Mouse (Mus musculus): ENCODE data around the gene Spsb2.

Gene Spsb2

DNA sequence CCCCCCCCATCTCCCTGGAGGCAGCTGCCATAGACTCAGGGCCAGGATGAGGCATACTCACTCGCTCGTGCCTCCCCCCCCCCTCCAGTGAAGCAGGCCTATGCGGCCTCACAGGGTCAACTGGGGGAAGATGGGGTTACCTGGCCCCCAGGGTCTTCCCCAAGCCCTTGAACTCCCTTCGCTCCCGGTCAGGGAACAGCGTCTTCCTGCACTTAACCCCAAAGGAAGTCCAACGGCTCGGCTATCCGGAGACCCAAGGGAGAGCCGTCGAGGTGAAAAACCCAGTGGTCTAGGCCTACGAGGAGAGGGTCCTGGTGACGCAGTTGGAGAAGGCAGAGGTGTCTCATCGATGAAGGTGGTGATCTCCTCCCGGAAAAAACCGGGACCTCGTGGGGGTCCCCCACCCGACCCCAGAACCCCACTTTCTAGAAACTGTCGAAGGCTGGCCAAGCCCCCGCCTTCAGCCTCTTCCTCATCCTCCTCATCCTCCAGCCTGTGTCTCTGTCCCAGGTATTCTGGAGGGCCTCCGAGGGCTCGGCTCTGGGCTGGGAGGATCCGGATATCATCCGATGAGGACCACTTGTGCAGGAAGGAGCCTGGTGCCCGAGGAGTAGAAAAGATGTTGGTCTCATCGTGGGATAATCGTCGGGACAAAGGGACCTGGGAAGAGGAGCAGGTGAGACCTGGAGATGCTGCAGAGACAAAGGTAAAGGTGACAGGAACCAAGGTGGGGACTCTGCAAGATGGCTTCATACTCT is 50.3 kb downstream of the Spsb2 start:
- DNase-seq = no peak

GRCm38 (mm10) chr6:124859725-124860124 is 51.3 kb downstream of the Spsb2 start:
- peak; percentile 86 for DNase-seq

Data from embryo, embryonic 11 days (tissue).